Mouse (Mus musculus) stomach, postnatal 0 days (tissue): ENCODE measurements at regions not wholly inside any gene's neighbourhood (a gene's known extent, or its start where the extent isn't known, plus 50 kb on each side); places are given as distances from the start of the nearest gene placed in this dataset.

Source experiments
- CTCF ChIP-seq: IDR thresholded peaks from 2 replicates; pipeline ENCODE4 v1.5.1; 2016; ENCODE audit warnings: antibody characterized with exemption, low read depth, mild to moderate bottlenecking, moderate library complexity
- EP300 ChIP-seq: optimal IDR thresholded peaks from 2 replicates; pipeline ENCODE3; 2016; ENCODE audit warnings: antibody characterized with exemption

DNA sequence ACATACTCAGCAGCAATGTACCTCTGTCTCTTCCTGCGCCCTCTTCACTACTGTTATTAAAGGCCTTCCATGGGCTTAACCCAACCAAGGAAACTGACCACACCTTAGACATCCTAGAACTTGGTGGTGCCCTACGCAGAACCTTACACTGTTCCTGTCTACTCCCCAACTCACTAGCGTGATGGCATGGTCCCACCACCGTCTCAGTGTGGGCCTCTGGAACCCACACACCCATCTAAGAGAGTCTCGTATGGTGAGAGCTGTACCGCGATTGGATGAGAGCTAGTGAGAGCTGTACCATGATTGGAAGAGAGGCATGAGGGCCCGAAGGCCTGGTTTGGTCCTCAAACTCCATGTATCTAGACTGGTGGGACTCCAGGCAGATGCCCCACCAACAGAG is 317.2 kb upstream of the Spred2 start:
- no peak for TF ChIP-seq EP300
- no peak for TF ChIP-seq CTCF
